5 mouse cellular contexts compared by ENCODE assay signal in the genomic region with DNA sequence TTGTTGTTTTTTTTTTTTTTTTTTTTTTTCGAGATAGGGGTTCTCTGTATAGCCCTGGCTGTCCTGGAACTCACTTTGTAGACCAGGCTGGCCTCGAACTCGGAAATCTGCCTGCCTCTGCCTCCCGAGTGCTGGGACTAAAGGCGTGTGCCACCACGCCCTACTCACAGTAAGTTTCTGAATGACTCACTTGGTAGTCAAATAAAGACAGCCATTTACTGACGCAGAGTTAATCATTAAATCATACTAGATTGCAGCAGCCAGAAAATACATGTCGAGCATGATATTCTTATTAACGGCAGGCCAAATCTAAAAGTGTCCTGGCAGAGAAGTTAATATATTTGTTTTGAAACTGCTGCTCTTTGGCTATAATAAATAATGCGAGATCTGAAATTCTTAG. TPM values are rescaled to one million over a fixed set of nuclear protein-coding genes. Genes with fewer than 3 reads are reported as not detected.
DNase-seq lines count a peak whose midpoint lies in the region; ATAC-seq and TF ChIP-seq lines count a peak whose summit lies in the region.
"Not testable (repeated sequence)": the region's sequence is repeated elsewhere in the genome, so short reads cannot be mapped to it uniquely, and the experiment has no call there.

No protein-coding gene starts in this region.

- DNase-seq in CH12.LX (ENCODE audit: extremely low read depth); stomach, postnatal 0 days (ENCODE audit: low spot score): not testable (repeated sequence)
- DNase-seq in liver, adult 2 months (ENCODE audit: extremely low read depth, low read depth, low spot score): peak; percentile 73
- peak; percentile 49 for DNase-seq in midbrain, embryonic 11.5 days (ENCODE audit: low spot score, missing footprints)

- H3K9me3 ChIP-seq in CH12.LX (replicated peaks; ENCODE audit: low read length); intestine, embryonic 15.5 days; midbrain, embryonic 11.5 days (ENCODE audit: control insufficient read depth, low read length); stomach, postnatal 0 days (ENCODE audit: control insufficient read depth, low read length): not testable (repeated sequence)

- not testable (repeated sequence) for H3K9ac ChIP-seq in CH12.LX (ENCODE audit: insufficient read depth, low read depth); intestine, embryonic 15.5 days; liver, adult 2 months (ENCODE audit: low read depth, low read length); midbrain, embryonic 11.5 days (ENCODE audit: low read length); stomach, postnatal 0 days (ENCODE audit: low read length)

- dilution Hi-C loops in CH12.LX (cut with MboI; ENCODE audit: extremely low pct_ligation_motif_present, extremely low pct_unique_long_range_greater_than_20kb, low sequenced_read_pairs): not testable (repeated sequence)

- TF ChIP-seq RAD21 in CH12.LX (IDR thresholded peaks at IDR 0.05; ENCODE audit: low read depth, low read length): not testable (repeated sequence)

- not testable (repeated sequence) for H3K27ac ChIP-seq in CH12.LX (ENCODE audit: insufficient read depth, low read depth); intestine, embryonic 15.5 days; liver, adult 2 months (replicated peaks; ENCODE audit: insufficient read depth, low read depth, low read length); midbrain, embryonic 11.5 days (ENCODE audit: low read depth, low read length)
- peak overlapping the region; percentile 70 for H3K27ac ChIP-seq in stomach, postnatal 0 days (replicated peaks)

- not testable (repeated sequence) for H3K27me3 ChIP-seq in CH12.LX (replicated peaks); intestine, embryonic 15.5 days (replicated peaks); liver, adult 2 months (ENCODE audit: control insufficient read depth, insufficient read depth, low read length); midbrain, embryonic 11.5 days (ENCODE audit: control insufficient read depth, insufficient read depth, low read length); stomach, postnatal 0 days (ENCODE audit: control insufficient read depth, insufficient read depth, low read length)

- not testable (repeated sequence) for TF ChIP-seq EP300 in CH12.LX (IDR thresholded peaks at IDR 0.05; ENCODE audit: low read length)
- TF ChIP-seq EP300 in stomach, postnatal 0 days (optimal IDR thresholded peaks at IDR 0.05): peak; percentile 28

- peak; percentile 54; the same call in 1 of the 2 replicates for ATAC-seq in intestine, embryonic 15.5 days
- not testable (repeated sequence) for ATAC-seq in midbrain, embryonic 11.5 days (ENCODE audit: low FRiP score)
- ATAC-seq in stomach, postnatal 0 days (ENCODE audit: low FRiP score, low TSS enrichment): peak; percentile 74

- TF ChIP-seq CTCF in CH12.LX (conservative IDR thresholded peaks at IDR 0.05 in 1 of 2, IDR thresholded peaks at IDR 0.05 in 1 of 2; ENCODE audit: low read depth in 2 of 2, low read length in 2 of 2); liver, adult 2 months (IDR thresholded peaks at IDR 0.05; ENCODE audit: low read depth, low read length); stomach, postnatal 0 days (IDR thresholded peaks at IDR 0.05; ENCODE audit: low read depth): not testable (repeated sequence)

- H3K4me1 ChIP-seq in CH12.LX (ENCODE audit: control insufficient read depth in 1 of 2, insufficient read depth in 2 of 2); intestine, embryonic 15.5 days (replicated peaks); liver, adult 2 months (ENCODE audit: control insufficient read depth, insufficient read depth, low read length); midbrain, embryonic 11.5 days (ENCODE audit: control insufficient read depth, insufficient read depth, low read length); stomach, postnatal 0 days (replicated peaks; ENCODE audit: control insufficient read depth, insufficient read depth): not testable (repeated sequence)

- not testable (repeated sequence) for H3K79me2 ChIP-seq in CH12.LX (replicated peaks; ENCODE audit: control insufficient read depth, extremely low read depth, insufficient read depth, poor library complexity, severe bottlenecking); liver, adult 2 months (ENCODE audit: control insufficient read depth, insufficient read depth, low read length)

- 62% methylated on average over 10 of the region's 10 CpGs for WGBS in intestine, embryonic 15.5 days
- WGBS in liver, adult 2 months: 32% methylated on average over 9 of the region's 10 CpGs
- WGBS in midbrain, embryonic 11.5 days: 89% methylated on average over 10 of the region's 10 CpGs
- WGBS in stomach, postnatal 0 days: 54% methylated on average over 10 of the region's 10 CpGs

- in situ Hi-C loops in CH12.LX (cut with MboI; ENCODE audit: low pct_ligation_motif_present, low pct_unique_long_range_greater_than_20kb, low sequenced_read_pairs): not testable (repeated sequence)

- not testable (repeated sequence) for TF ChIP-seq POLR2A in CH12.LX (IDR thresholded peaks at IDR 0.05; ENCODE audit: low read depth, low read length); liver, adult 2 months (IDR thresholded peaks at IDR 0.05; ENCODE audit: extremely low read depth, insufficient read depth, low read length)

- not testable (repeated sequence) for H3K4me2 ChIP-seq in CH12.LX (ENCODE audit: insufficient read depth, low read depth, poor library complexity, severe bottlenecking); intestine, embryonic 15.5 days (replicated peaks); midbrain, embryonic 11.5 days; stomach, postnatal 0 days (replicated peaks; ENCODE audit: low read depth)

- H3K4me3 ChIP-seq in CH12.LX (replicated peaks in 1 of 3; ENCODE audit: low read depth in 2 of 3, low read length in 2 of 3, poor library complexity in 1 of 3); intestine, embryonic 15.5 days (replicated peaks); liver, adult 2 months (ENCODE audit: insufficient read depth, low read depth, low read length); midbrain, embryonic 11.5 days (ENCODE audit: low read depth, low read length); stomach, postnatal 0 days (ENCODE audit: low read depth, low read length): not testable (repeated sequence)

- H3K36me3 ChIP-seq in CH12.LX (replicated peaks in 1 of 2; ENCODE audit: control insufficient read depth in 1 of 2, insufficient read depth in 1 of 2, low read length in 1 of 2); intestine, embryonic 15.5 days; liver, adult 2 months (ENCODE audit: control insufficient read depth, insufficient read depth, low read length); midbrain, embryonic 11.5 days (ENCODE audit: control insufficient read depth, insufficient read depth, low read length); stomach, postnatal 0 days (ENCODE audit: control insufficient read depth, insufficient read depth, low read length): not testable (repeated sequence)

TF ChIP-seq in CH12.LX, 34 proteins besides CTCF, POLR2A, EP300 and RAD21:
- 0 out of 2 replicates have a peak, but pooled peaks have one; percentile 9 for TF ChIP-seq JUND (conservative IDR thresholded peaks at IDR 0.05; ENCODE audit: low read depth, low read length)
- TF ChIP-seq IRF4 (IDR thresholded peaks at IDR 0.05; ENCODE audit: low read depth, low read length): 0 out of 2 replicates have a peak, but pooled peaks have one; percentile 22

RNA-seq across cellular contexts. Expression of gene Aff4, which starts 9.6 kb away (rescaled TPM):
- total RNA-seq in CH12.LX (2012; rRNA removed) (19.8 and 24.0 TPM in 2 replicates), CH12.LX (2014; rRNA removed) (22.1 and 25.7 TPM in 2 replicates)
- 50.6 and 51.4 TPM in 2 replicates for polyA plus RNA-seq in CH12.LX (2012; ENCODE audit: insufficient read length, low read depth)
- polyA plus RNA-seq in intestine, embryonic 15.5 days (2015; fragmentation: Nextera tagmentation; extraction: Ambion mirVana): 33.7 and 35.4 TPM in 2 replicates
- 32.1 and 40.3 TPM in 2 replicates for total RNA-seq in liver, adult 2 months (2014; rRNA removed)
- 7.3 and 8.1 TPM in 2 replicates for polyA plus RNA-seq in liver, adult 2 months (2012; rRNA removed)
- polyA plus RNA-seq in midbrain, embryonic 11.5 days (2014; fragmentation: Nextera tagmentation; extraction: Ambion mirVana): 43.5 and 43.7 TPM in 2 replicates
- polyA plus RNA-seq in stomach, postnatal 0 days (2015; fragmentation: Nextera tagmentation; extraction: Ambion mirVana): 18.5 and 28.5 TPM in 2 replicates

RNA-seq across cellular contexts. Expression of gene Zcchc10, which starts 16.5 kb away (rescaled TPM):
- total RNA-seq in CH12.LX (2012; rRNA removed) (4.9 and 8.7 TPM in 2 replicates), CH12.LX (2014; rRNA removed) (20.7 and 24.3 TPM in 2 replicates)
- polyA plus RNA-seq in CH12.LX (2012; ENCODE audit: insufficient read length, low read depth): 72.4 and 74.2 TPM in 2 replicates
- 14.2 and 17.5 TPM in 2 replicates for polyA plus RNA-seq in intestine, embryonic 15.5 days (2015; fragmentation: Nextera tagmentation; extraction: Ambion mirVana)
- total RNA-seq in liver, adult 2 months (2014; rRNA removed): 0.37 and 0.74 TPM in 2 replicates
- polyA plus RNA-seq in liver, adult 2 months (2012; rRNA removed): 1.8 and 2.5 TPM in 2 replicates
- polyA plus RNA-seq in midbrain, embryonic 11.5 days (2014; fragmentation: Nextera tagmentation; extraction: Ambion mirVana): 26.9 and 27.3 TPM in 2 replicates
- polyA plus RNA-seq in stomach, postnatal 0 days (2015; fragmentation: Nextera tagmentation; extraction: Ambion mirVana): 11.6 and 12.4 TPM in 2 replicates

RNA-seq across cellular contexts. Expression of gene Hspa4, which starts 40.8 kb away (rescaled TPM):
- total RNA-seq in CH12.LX (2012; rRNA removed) (184 and 238 TPM in 2 replicates), CH12.LX (2014; rRNA removed) (363 and 438 TPM in 2 replicates)
- polyA plus RNA-seq in CH12.LX (2012; ENCODE audit: insufficient read length, low read depth): 529 and 585 TPM in 2 replicates
- polyA plus RNA-seq in intestine, embryonic 15.5 days (2015; fragmentation: Nextera tagmentation; extraction: Ambion mirVana): 103 and 106 TPM in 2 replicates
- total RNA-seq in liver, adult 2 months (2014; rRNA removed): 44.6 and 55.9 TPM in 2 replicates
- polyA plus RNA-seq in liver, adult 2 months (2012; rRNA removed): 16.6 and 17.9 TPM in 2 replicates
- 111 and 117 TPM in 2 replicates for polyA plus RNA-seq in midbrain, embryonic 11.5 days (2014; fragmentation: Nextera tagmentation; extraction: Ambion mirVana)
- polyA plus RNA-seq in stomach, postnatal 0 days (2015; fragmentation: Nextera tagmentation; extraction: Ambion mirVana): 53.6 and 59.9 TPM in 2 replicates
